Mouse (Mus musculus): ENCODE results near the gene Grip2. TPM values are rescaled to one million over a fixed set of nuclear protein-coding genes. Genes with fewer than 3 reads are reported as not detected.

Grip2 gene
- total RNA-seq, 2 experiments from 2014 or later: 18.0 to 20.1 TPM

DNA sequence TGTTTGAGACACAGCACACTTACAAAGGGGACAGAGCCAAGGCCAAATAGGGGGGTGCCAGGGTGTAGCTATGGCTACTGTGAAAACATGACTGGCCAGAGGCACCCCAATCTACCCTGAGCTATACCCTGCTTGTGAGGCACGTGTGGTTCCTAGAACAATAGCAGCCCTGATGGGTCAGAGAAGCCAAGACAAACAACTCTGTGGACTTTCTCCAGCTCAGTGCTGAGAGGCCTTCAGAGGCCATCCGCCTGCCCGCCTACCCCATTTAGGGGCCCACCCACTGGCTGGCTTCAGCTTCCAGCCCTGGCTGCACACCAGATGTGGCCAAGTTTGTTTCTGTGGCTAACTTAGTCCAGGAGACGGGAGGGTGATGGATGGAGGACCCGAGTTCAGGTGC is 90.6 kb downstream of the Grip2 start:
- no peak for DNase-seq (ENCODE audit: low spot score in 2 of 2)

DNA sequence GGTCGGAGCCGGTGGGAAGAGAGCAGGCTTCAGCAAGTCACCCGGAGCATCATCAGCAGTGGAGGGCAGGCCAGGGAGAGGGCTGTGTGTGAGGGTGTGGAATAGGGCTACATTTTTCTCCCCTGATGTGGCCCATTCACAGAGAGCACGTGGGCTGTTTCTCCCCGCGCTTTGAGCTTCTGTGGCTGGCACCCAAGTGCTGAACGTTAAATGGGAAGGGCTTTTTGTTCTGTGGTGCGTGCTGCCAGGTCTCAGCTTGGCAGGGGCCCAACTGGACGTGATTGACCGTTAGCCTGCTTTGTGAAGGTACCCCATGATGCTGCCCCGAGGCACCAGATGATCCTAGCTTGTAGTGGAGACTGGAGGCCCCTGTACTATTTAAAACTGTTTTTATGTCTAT is 94.9 kb downstream of the Grip2 start:
- peak in 1 of 2 experiments; percentile 35 for DNase-seq (ENCODE audit: low spot score in 2 of 2)

DNA sequence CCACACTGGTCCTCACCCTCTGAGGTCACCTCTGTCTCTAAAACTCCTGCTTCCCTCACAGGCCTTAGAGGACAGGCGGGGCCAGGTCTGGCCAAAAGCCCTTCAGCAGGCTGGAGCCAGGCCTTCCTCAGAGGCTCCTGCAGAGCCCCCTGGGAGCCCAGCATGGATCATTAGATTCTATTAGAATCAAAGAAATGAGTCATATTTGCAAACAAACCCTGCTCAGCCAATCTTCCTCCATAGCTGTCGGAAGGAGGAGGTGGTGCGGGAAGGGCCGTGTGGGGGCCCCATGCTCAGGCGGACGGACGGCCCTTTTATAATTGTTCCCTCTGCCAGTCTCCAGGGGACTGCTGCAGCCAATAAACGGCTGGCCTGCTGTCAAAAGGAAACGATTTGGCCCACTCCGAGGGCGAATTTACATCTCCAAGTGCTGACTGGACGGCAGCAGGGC is 97.3 kb downstream of the Grip2 start:
- DNase-seq (ENCODE audit: low spot score in 2 of 2): peak in 1 of 2 experiments; percentile 56

GRCm38 (mm10) chr6:91728939-91729619 is 98.0 kb downstream of the Grip2 start:
- no peak for DNase-seq (ENCODE audit: low spot score in 2 of 2)

DNA sequence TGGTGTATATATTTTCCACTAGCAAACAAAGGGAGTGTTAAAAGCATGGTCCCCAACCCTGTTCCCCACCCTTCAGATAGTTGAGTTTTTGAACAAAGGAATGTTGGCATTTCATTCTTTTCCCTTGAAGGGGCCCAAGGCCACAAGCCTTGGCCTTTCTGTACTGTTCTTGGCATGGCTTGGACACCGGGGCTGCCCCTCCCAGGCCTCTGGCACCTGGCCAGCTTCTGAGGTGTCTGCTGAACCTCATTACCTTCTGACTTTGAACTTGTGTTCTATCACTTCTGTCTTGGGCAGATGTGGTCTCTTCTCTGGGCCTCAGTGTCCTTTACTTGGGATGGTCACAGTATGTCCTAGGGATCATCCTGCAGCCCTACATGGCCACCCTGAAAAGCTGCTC is 99.7 kb downstream of the Grip2 start:
- DNase-seq (ENCODE audit: low spot score in 2 of 2): no peak

- DNase-seq (ENCODE audit: low spot score in 2 of 2): no peak
Measured at GRCm38 (mm10) chr6:91721215-91721701, 105.8 kb downstream of the Grip2 start.

DNA sequence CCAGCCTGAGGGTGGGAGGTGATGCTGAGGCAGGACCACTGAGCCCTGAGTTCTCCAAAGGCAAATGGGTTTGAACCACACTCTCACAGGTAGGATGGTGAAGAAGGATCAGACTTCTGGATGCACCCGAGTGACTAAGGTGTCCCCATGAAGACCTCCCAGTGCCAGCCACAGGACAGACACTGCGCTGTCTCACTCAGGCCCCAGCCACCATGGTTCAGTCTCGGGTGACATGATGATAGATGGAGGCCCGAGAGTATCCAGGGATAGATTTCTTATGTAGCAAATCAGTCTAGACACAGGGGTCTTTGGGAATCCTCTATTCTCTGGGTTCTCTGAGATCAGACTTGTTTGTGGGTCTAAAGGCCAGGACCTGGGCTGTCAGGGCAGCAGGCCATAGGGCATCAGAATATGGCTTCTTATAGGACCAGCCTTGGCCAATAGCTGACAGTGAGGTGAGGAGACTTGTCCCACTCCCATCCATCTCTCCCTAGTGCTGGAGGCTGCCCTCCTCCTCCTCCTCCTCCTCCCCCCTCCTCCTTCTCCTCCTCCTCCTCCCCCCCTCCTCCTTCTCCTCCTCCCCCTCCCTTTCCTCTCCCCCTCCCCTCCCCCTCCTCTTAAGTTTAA is 106.3 kb downstream of the Grip2 start:
- DNase-seq (ENCODE audit: low spot score in 2 of 2): no peak

- DNase-seq (ENCODE audit: low spot score in 2 of 2): peak; percentile 65 to 68
Measured at GRCm38 (mm10) chr6:91719865-91720533, 107.1 kb downstream of the Grip2 start.

- DNase-seq (ENCODE audit: low spot score in 2 of 2): peak; percentile 57 to 82
Measured at GRCm38 (mm10) chr6:91719042-91719747, 107.9 kb downstream of the Grip2 start.

GRCm38 (mm10) chr6:91718603-91719002 is 108.4 kb downstream of the Grip2 start:
- DNase-seq (ENCODE audit: low spot score in 2 of 2): no peak

DNA sequence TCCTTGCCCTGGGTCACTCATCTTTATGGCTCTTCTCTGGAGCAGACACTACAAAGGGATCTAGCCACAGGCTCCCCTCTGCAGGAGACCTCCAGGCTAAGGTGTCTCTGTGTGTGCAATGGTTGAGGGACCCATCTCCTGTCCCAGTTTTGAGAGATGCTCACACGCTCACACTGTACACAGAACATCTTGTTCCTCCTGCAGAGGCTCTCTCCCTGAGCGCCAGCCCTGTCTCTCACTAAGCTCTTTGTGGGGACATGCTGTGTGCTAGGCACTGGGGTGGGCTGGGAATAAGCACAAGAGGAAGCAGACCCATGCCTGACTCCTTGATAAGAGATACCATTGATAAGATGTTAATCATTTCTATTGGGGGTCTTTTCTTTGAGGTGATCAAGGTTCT is 109.0 kb downstream of the Grip2 start:
- DNase-seq (ENCODE audit: low spot score in 2 of 2): no peak

GRCm38 (mm10) chr6:91715988-91716810 is 110.9 kb downstream of the Grip2 start:
- no peak for DNase-seq (ENCODE audit: low spot score in 2 of 2)

DNA sequence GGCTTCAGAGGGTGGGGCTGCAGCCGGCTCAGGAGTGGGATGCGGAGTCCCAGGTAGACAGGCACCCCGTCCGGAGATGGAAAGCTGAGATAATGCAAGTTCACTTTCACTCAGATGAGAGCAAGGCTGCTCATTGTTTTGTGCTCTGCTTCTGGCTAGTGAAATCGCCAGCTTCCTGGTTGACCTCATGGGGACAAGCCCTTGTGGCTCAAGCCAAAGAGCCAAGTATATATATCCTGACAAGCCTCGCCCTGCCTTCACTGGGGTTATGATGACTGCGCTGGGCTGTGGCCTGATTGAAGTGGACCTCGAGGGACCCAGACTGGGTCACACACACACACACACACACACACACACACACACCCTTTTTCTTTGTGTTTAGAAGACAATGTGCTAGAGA is 112.0 kb downstream of the Grip2 start:
- DNase-seq (ENCODE audit: low spot score in 2 of 2): no peak

DNA sequence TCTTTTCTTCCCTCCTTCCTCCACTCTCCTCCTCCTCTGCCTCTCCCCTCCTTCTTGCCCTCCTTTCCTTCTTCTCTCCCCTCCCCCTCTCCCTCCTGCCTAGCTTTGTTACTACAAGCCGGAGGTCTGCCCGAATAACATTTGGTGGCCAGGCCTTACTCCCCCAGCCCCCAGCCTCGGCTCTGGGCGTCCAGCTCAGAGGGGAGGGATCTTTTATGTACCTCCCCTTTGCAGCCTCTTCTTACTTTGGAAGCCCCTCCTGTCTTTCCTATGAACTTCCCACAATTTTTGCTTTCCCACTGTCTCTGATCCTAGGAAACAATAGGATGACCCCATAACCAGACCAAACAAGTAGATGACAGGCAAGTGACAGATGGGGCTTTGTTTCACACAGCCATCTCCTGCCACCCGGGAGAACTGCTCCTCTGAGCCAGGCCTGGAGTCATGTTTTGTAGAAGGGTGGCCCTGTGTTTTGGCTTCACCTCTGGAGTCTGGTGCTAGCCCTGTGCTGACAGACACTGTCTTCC is 113.6 kb downstream of the Grip2 start:
- no peak for DNase-seq (ENCODE audit: low spot score in 2 of 2)

DNA sequence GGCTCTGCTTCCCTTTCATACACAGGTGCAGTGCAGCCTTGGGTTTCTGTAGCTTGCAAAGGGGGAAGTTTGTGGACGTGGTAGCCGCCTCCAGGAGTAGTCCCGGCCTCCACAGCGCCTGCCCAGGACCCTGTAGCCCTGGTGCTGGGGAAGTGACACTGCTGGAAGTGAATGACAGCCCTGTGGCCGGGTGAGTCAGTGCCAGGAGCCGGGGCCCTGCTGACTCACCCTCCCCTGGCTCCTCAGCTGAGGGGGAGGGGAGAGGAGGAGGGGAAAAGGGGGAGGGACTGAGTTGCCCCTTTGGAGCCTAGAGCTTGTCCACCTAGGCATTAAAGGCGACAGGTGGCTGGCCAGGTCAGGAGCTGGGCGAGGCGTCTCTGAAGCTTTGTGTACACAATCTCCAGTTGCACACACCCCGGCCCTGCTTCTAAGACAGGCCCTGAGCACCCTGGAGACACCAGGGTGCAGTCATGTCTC is 114.2 kb downstream of the Grip2 start:
- DNase-seq (ENCODE audit: low spot score in 2 of 2): peak; percentile 44 to 47

DNA sequence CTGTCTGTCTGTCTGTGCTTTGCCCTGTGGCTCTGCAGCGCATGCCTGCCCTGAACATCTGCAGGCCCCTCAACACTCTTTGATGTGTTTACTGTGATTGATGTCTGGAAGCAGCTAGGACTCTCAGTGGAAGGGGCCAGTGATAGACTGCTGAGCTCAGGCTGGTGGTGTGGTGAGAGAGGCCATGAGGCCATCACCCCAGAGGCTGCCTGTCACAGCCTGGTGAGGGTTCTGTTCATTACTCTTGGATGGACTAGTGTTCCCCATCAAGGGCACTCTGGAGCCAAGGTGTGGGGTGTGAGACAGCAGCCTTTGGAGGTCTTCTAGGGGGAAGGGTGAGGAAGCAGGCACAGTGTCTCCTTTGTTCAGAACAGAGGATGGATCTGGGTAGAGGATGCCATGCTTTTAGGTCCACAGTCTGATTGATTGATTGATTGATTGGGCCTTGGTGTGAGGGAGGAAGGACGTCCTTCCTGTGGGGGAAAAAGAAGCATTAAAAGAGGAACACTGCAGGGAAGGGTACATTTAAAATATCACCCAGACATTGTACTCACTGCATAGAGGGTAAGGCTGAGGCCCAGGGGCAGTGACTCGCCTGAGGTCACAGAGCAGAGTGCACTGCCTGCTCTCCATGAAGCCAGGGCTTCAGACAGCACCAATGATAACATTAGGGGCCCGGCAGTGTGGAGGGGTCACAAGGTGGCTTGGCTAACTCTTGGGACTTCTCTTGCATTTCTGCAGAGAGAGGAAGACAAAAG is 114.8 kb downstream of the Grip2 start:
- no peak for DNase-seq (ENCODE audit: low spot score in 2 of 2)

Measured in left cerebral cortex, adult 18-20 months (tissue).